Mouse (Mus musculus): ENCODE measurements around the gene Taf6. TPM values are rescaled to one million over a fixed set of nuclear protein-coding genes. Genes with fewer than 3 reads are reported as not detected.

Gene Taf6
- polyA plus RNA-seq, 1 experiment: 47.1 TPM

GRCm38 (mm10) chr5:138227367-138227766, 40.1 kb upstream of the Taf6 start:
- Histone ChIP-seq H3K79me2 (ENCODE audit: control insufficient read depth, insufficient read depth) (no peaks in the 10 kb centered on the region), H3K4me2 (ENCODE audit: low read depth) (no peak overlapping the region), H3K4me3 (no peak overlapping the region), H3K36me3 (ENCODE audit: control insufficient read depth, insufficient read depth) (no peaks in the 10 kb centered on the region), H3K27me3 (ENCODE audit: control insufficient read depth, insufficient read depth, insufficient read length) (no peaks in the 10 kb centered on the region), H3ac (ENCODE audit: control insufficient read depth, insufficient read length) (no peak overlapping the region)
- no peak for TF ChIP-seq MYOD1 (IDR thresholded peaks at IDR 0.05; ENCODE audit: control insufficient read depth in 1 of 3, insufficient read length in 2 of 3, low read depth in 2 of 3)
- TF ChIP-seq POLR2AphosphoS2 (IDR thresholded peaks at IDR 0.05; ENCODE audit: insufficient read length, low read depth): no peak
- no peak for TF ChIP-seq SRF (IDR thresholded peaks at IDR 0.05; ENCODE audit: control insufficient read depth, insufficient read length, low read depth)
- no peak for TF ChIP-seq E2F4 (IDR thresholded peaks at IDR 0.05; ENCODE audit: insufficient read depth)
- TF ChIP-seq TCF3 (IDR thresholded peaks at IDR 0.05; ENCODE audit: insufficient read length, low read depth): no peak
- no peak for TF ChIP-seq MAX (IDR thresholded peaks at IDR 0.05; ENCODE audit: low read depth)
- no peak for TF ChIP-seq MYOG (IDR thresholded peaks at IDR 0.05; ENCODE audit: control insufficient read depth in 1 of 3, insufficient read depth in 1 of 3, insufficient read length in 2 of 3, low read depth in 2 of 3)
- TF ChIP-seq TCF12 (IDR thresholded peaks at IDR 0.05; ENCODE audit: insufficient read depth, poor library complexity, severe bottlenecking): no peak
- TF ChIP-seq POLR2A (IDR thresholded peaks at IDR 0.05; ENCODE audit: insufficient read length, low read depth): no peak
- TF ChIP-seq CEBPB (IDR thresholded peaks at IDR 0.05; ENCODE audit: insufficient read depth, poor library complexity, severe bottlenecking): no peak
- TF ChIP-seq REST (IDR thresholded peaks at IDR 0.05; ENCODE audit: insufficient read depth, insufficient read length): no peak
- no peak for TF ChIP-seq USF1 (IDR thresholded peaks at IDR 0.05; ENCODE audit: low read depth)

GRCm38 (mm10) chr5:138226491-138226890, 39.2 kb upstream of the Taf6 start:
- TF ChIP-seq TCF3 (IDR thresholded peaks at IDR 0.05; ENCODE audit: insufficient read length, low read depth): no peak
- TF ChIP-seq CEBPB (IDR thresholded peaks at IDR 0.05; ENCODE audit: insufficient read depth, poor library complexity, severe bottlenecking): no peak
- TF ChIP-seq SRF (IDR thresholded peaks at IDR 0.05; ENCODE audit: control insufficient read depth, insufficient read length, low read depth): no peak
- no peak for TF ChIP-seq TCF12 (IDR thresholded peaks at IDR 0.05; ENCODE audit: insufficient read depth, poor library complexity, severe bottlenecking)
- Histone ChIP-seq H3K4me2 (ENCODE audit: low read depth) (no peak overlapping the region), H3K79me2 (ENCODE audit: control insufficient read depth, insufficient read depth) (no peaks in the 10 kb centered on the region), H3ac (ENCODE audit: control insufficient read depth, insufficient read length) (no peak overlapping the region), H3K27me3 (ENCODE audit: control insufficient read depth, insufficient read depth, insufficient read length) (no peaks in the 10 kb centered on the region), H3K4me3 (no peak overlapping the region), H3K36me3 (ENCODE audit: control insufficient read depth, insufficient read depth) (no peaks in the 10 kb centered on the region)

GRCm38 (mm10) chr5:138225700-138226099, 38.4 kb upstream of the Taf6 start, which contains the start of gene Nxpe5:
TSS of gene Nxpe5 (plus strand) at chr5:138225898.
- TF ChIP-seq MAX (IDR thresholded peaks at IDR 0.05; ENCODE audit: low read depth): no peak
- TF ChIP-seq E2F4 (IDR thresholded peaks at IDR 0.05; ENCODE audit: insufficient read depth): no peak
- no peak for TF ChIP-seq TCF12 (IDR thresholded peaks at IDR 0.05; ENCODE audit: insufficient read depth, poor library complexity, severe bottlenecking)
- no peak for TF ChIP-seq USF1 (IDR thresholded peaks at IDR 0.05; ENCODE audit: low read depth)
- no peak for TF ChIP-seq REST (IDR thresholded peaks at IDR 0.05; ENCODE audit: insufficient read depth, insufficient read length)
- TF ChIP-seq SRF (IDR thresholded peaks at IDR 0.05; ENCODE audit: control insufficient read depth, insufficient read length, low read depth): no peak
- TF ChIP-seq POLR2A (IDR thresholded peaks at IDR 0.05; ENCODE audit: insufficient read length, low read depth): no peak
- no peak for TF ChIP-seq POLR2AphosphoS2 (IDR thresholded peaks at IDR 0.05; ENCODE audit: insufficient read length, low read depth)
- no peak for TF ChIP-seq TCF3 (IDR thresholded peaks at IDR 0.05; ENCODE audit: insufficient read length, low read depth)
- TF ChIP-seq MYOD1 (IDR thresholded peaks at IDR 0.05; ENCODE audit: control insufficient read depth in 1 of 3, insufficient read length in 2 of 3, low read depth in 2 of 3): no peak
- no peak for TF ChIP-seq CEBPB (IDR thresholded peaks at IDR 0.05; ENCODE audit: insufficient read depth, poor library complexity, severe bottlenecking)
- TF ChIP-seq MYOG (IDR thresholded peaks at IDR 0.05; ENCODE audit: control insufficient read depth in 1 of 3, insufficient read depth in 1 of 3, insufficient read length in 2 of 3, low read depth in 2 of 3): no peak

GRCm38 (mm10) chr5:138223287-138223686, 36.0 kb upstream of the Taf6 start:
- Histone ChIP-seq H3ac (ENCODE audit: control insufficient read depth, insufficient read length) (no peak overlapping the region), H3K79me2 (ENCODE audit: control insufficient read depth, insufficient read depth) (no peaks in the 10 kb centered on the region), H3K27me3 (ENCODE audit: control insufficient read depth, insufficient read depth, insufficient read length) (no peaks in the 10 kb centered on the region), H3K4me2 (ENCODE audit: low read depth) (no peak overlapping the region), H3K36me3 (ENCODE audit: control insufficient read depth, insufficient read depth) (no peaks in the 10 kb centered on the region), H3K4me3 (no peak overlapping the region)
- TF ChIP-seq POLR2AphosphoS2 (IDR thresholded peaks at IDR 0.05; ENCODE audit: insufficient read length, low read depth) (no peak), MAX (IDR thresholded peaks at IDR 0.05; ENCODE audit: low read depth) (no peak), SRF (IDR thresholded peaks at IDR 0.05; ENCODE audit: control insufficient read depth, insufficient read length, low read depth) (no peak), USF1 (IDR thresholded peaks at IDR 0.05; ENCODE audit: low read depth) (no peak), CEBPB (IDR thresholded peaks at IDR 0.05; ENCODE audit: insufficient read depth, poor library complexity, severe bottlenecking) (no peak), E2F4 (IDR thresholded peaks at IDR 0.05; ENCODE audit: insufficient read depth) (no peak), MYOD1 (IDR thresholded peaks at IDR 0.05; ENCODE audit: control insufficient read depth in 1 of 3, insufficient read length in 2 of 3, low read depth in 2 of 3) (no peak), TCF3 (IDR thresholded peaks at IDR 0.05; ENCODE audit: insufficient read length, low read depth) (no peak), POLR2A (IDR thresholded peaks at IDR 0.05; ENCODE audit: insufficient read length, low read depth) (no peak), MYOG (IDR thresholded peaks at IDR 0.05; ENCODE audit: control insufficient read depth in 1 of 3, insufficient read depth in 1 of 3, insufficient read length in 2 of 3, low read depth in 2 of 3) (no peak), TCF12 (IDR thresholded peaks at IDR 0.05; ENCODE audit: insufficient read depth, poor library complexity, severe bottlenecking) (no peak), REST (IDR thresholded peaks at IDR 0.05; ENCODE audit: insufficient read depth, insufficient read length) (no peak)

More at GRCm38 (mm10) chr5:138225700-138226099, 38.4 kb upstream of the Taf6 start, which contains the start of gene Nxpe5:
- H3K79me2 ChIP-seq (ENCODE audit: control insufficient read depth, insufficient read depth): no peaks in the 10 kb centered on the region
- no peak within 1 kb of the TSS for H3K4me3 ChIP-seq
- H3K4me2 ChIP-seq (ENCODE audit: low read depth): no peak within 1 kb of the TSS
- no peaks in the 10 kb centered on the region for H3K27me3 ChIP-seq (ENCODE audit: control insufficient read depth, insufficient read depth, insufficient read length)
- H3ac ChIP-seq (ENCODE audit: control insufficient read depth, insufficient read length): no peak within 1 kb of the TSS
- H3K36me3 ChIP-seq (ENCODE audit: control insufficient read depth, insufficient read depth): no peaks in the 10 kb centered on the region

- TF ChIP-seq SRF (IDR thresholded peaks at IDR 0.05; ENCODE audit: control insufficient read depth, insufficient read length, low read depth) (no peak), TCF12 (IDR thresholded peaks at IDR 0.05; ENCODE audit: insufficient read depth, poor library complexity, severe bottlenecking) (no peak), CEBPB (IDR thresholded peaks at IDR 0.05; ENCODE audit: insufficient read depth, poor library complexity, severe bottlenecking) (no peak), MYOG (IDR thresholded peaks at IDR 0.05; ENCODE audit: control insufficient read depth in 1 of 3, insufficient read depth in 1 of 3, insufficient read length in 2 of 3, low read depth in 2 of 3) (no peak), REST (IDR thresholded peaks at IDR 0.05; ENCODE audit: insufficient read depth, insufficient read length) (no peak), MYOD1 (IDR thresholded peaks at IDR 0.05; ENCODE audit: control insufficient read depth in 1 of 3, insufficient read length in 2 of 3, low read depth in 2 of 3) (no peak), E2F4 (IDR thresholded peaks at IDR 0.05; ENCODE audit: insufficient read depth) (no peak), POLR2A (IDR thresholded peaks at IDR 0.05; ENCODE audit: insufficient read length, low read depth) (no peak)
- Histone ChIP-seq H3K4me2 (ENCODE audit: low read depth) (no peak overlapping the region), H3ac (ENCODE audit: control insufficient read depth, insufficient read length) (no peak overlapping the region), H3K36me3 (ENCODE audit: control insufficient read depth, insufficient read depth) (no peaks in the 10 kb centered on the region), H3K27me3 (ENCODE audit: control insufficient read depth, insufficient read depth, insufficient read length) (no peaks in the 10 kb centered on the region), H3K4me3 (no peak overlapping the region), H3K79me2 (ENCODE audit: control insufficient read depth, insufficient read depth) (no peaks in the 10 kb centered on the region)
Measured at GRCm38 (mm10) chr5:138222111-138222510, 34.9 kb upstream of the Taf6 start.
